Mouse (Mus musculus): Measurements from ENCODE around the gene Oaf. TPM values are rescaled to one million over a fixed set of nuclear protein-coding genes. Genes with fewer than 3 reads are reported as not detected.

Gene Oaf
- 27.4 and 29.3 TPM in 2 replicates for polyA plus RNA-seq (2015; fragmentation: Nextera tagmentation; extraction: Ambion mirVana)

DNA sequence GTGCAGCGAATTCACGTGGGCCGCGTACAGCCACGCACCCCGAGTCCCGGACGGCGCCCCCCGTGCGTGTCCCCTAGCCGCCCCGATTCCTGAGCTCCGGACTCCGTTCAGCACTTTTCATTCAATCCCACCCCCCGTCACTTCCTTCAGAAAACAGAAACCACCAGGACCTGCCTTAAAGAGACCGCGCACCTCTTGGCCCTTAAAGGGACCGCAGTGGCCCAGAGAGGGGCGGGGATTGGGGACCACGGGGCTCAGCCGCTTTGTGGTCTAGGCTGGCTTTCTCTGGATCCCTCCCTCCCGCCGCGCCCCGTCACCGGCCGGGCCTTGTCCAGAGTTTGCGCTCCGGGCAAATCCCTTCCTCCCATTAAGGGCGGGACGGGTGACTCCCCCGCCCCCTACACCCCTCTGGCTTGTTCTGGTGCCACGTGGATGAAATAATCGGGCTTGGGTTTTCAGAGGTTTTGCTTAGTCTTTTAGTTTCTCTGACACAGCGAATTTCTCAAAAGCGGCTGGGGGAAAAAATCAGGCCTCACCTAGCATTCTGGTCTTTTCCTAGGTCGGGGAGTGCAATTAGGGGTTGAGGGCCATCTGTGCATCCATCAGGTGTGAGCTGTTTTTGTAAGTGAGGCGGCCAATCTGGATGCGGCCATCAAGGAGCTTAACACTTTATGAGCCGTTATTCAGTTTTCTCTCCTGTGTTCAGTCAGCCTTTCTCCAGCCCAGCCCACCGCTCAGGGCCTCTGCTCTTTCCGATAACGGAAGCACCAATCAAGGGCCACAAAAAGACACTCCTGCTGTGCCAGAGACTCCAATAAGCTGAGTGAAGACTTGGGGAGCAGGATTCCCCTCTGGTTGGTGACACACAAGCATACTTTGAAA, at the start of gene Oaf:
Gene Oaf (minus strand): TSS at position 200 of the 882 bp plus-strand sequence.
- peak within 1 kb of the TSS; percentile 92 for H3K9ac ChIP-seq
- peaks cover 94% of the 10 kb centered on the region for H3K4me1 ChIP-seq (replicated peaks)
- DNase-seq (peak; percentile 86), ATAC-seq (ENCODE audit: low read depth) (peak; percentile 80)
- peak within 1 kb of the TSS; percentile 94 for H3K4me2 ChIP-seq
- WGBS (ENCODE audit: insufficient replicate concordance), result 1% methylated on average over 41 of the region's 44 CpGs
- no peaks in the 10 kb centered on the region for H3K27me3 ChIP-seq
- no peaks in the 10 kb centered on the region for H3K9me3 ChIP-seq (replicated peaks)
- peaks cover 20% of the 10 kb centered on the region; the same call in 1 of the 2 replicates for H3K36me3 ChIP-seq
- H3K4me3 ChIP-seq (replicated peaks), result peak within 1 kb of the TSS; percentile 88
- H3K27ac ChIP-seq, result peak within 1 kb of the TSS; percentile 94

DNA sequence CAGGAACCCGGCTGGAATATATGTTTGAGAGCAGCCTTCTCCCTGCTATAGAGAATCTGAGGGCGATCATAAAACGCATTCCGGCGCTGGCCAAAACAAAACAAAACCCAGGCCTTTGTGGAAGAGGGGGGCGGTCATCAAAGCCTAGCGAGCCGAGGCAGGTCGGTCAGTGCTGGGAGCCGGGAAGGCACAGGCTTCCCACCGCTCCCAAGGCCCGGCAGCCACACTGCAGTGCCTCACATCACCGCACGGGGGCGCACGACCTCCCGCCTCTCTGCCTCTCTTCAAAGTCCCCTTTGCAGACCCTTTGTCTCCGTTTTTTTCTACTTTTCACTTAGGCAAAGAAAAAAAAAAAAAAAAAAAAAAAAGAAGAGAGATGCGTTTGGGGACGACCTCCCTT, 47.2 kb upstream of the Oaf start:
- Histone ChIP-seq H3K36me3 (no peaks in the 10 kb centered on the region), H3K27me3 (peaks cover 44% of the 10 kb centered on the region), H3K4me3 (replicated peaks) (no peak overlapping the region), H3K4me2 (no peak overlapping the region), H3K27ac (no peak overlapping the region), H3K9me3 (replicated peaks) (no peaks in the 10 kb centered on the region), H3K9ac (no peak overlapping the region), H3K4me1 (replicated peaks) (no peaks in the 10 kb centered on the region)
- DNase-seq (peak; percentile 27), ATAC-seq (ENCODE audit: low read depth) (no peak)
- 3% methylated on average over 20 of the region's 20 CpGs for WGBS (ENCODE audit: insufficient replicate concordance)

DNA sequence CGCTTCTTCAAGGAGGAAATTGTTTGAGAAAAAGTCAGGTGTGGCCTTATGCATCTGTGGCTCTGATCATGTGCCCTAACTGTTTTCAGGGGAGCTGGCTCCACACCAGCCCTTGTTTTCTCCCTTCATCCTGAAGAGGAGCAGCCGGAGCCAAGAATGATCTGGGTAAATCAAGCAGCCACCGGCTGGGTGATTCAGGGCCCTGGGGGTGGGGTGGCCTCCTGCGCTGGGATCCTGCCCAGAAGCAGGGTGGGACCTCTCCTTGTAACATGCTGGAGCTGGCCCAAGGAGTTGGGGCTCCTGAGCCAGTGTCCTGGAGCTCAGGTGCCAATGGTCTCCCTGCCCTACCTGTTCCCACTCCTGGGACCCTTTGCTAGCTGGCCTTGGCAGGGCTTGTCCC, 45.6 kb upstream of the Oaf start:
- WGBS (ENCODE audit: insufficient replicate concordance), result 68% methylated on average over 4 of the region's 4 CpGs
- no peak overlapping the region for H3K9ac ChIP-seq
- H3K4me1 ChIP-seq (replicated peaks), result no peaks in the 10 kb centered on the region
- H3K27ac ChIP-seq, result no peak overlapping the region
- H3K36me3 ChIP-seq, result no peaks in the 10 kb centered on the region
- no peaks in the 10 kb centered on the region for H3K9me3 ChIP-seq (replicated peaks)
- H3K27me3 ChIP-seq, result peaks cover 52% of the 10 kb centered on the region
- ATAC-seq (ENCODE audit: low read depth) (no peak), DNase-seq (no peak)
- no peak overlapping the region for H3K4me3 ChIP-seq (replicated peaks)
- H3K4me2 ChIP-seq, result no peak overlapping the region

- no peaks in the 10 kb centered on the region for H3K4me1 ChIP-seq (replicated peaks)
- DNase-seq (peak; percentile 66), ATAC-seq (ENCODE audit: low read depth) (peak; percentile 73)
- H3K36me3 ChIP-seq, result no peaks in the 10 kb centered on the region
- H3K27me3 ChIP-seq, result peaks cover 52% of the 10 kb centered on the region
- 9% methylated on average over 6 of the region's 6 CpGs for whole genome bisulfite sequencing (ENCODE audit: insufficient replicate concordance)
- H3K4me3 ChIP-seq (replicated peaks), result no peak overlapping the region
- no peak overlapping the region for H3K4me2 ChIP-seq
- no peak overlapping the region for H3K9ac ChIP-seq
- H3K27ac ChIP-seq, result no peak overlapping the region
- H3K9me3 ChIP-seq (replicated peaks), result no peaks in the 10 kb centered on the region
These were observed 44.6 kb upstream of the Oaf start for GRCm38 (mm10) chr9:43284284-43284683.

DNA sequence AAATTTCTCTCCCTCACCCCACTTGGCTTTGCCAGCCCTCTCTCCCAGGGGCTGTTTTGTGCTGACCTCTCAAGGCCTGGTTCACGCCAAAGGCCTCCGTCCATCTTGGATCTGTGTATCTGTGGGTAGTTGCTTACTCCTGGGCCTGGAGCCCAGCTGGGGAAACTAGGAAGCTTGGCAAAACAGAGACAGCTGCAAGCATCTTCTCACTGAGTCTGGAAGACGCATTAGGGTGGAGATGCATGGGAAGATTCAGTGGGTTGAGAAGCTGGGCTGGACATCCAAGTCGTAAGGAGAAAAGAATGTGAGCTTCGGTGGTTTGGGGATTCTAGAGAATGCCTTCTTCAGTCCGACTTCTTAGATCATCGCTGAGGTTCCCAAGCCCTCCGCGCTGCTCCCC, 34.0 kb upstream of the Oaf start:
- Histone ChIP-seq H3K9me3 (replicated peaks) (no peaks in the 10 kb centered on the region), H3K27ac (no peak overlapping the region), H3K4me3 (replicated peaks) (no peak overlapping the region), H3K4me2 (no peak overlapping the region), H3K36me3 (no peaks in the 10 kb centered on the region), H3K9ac (no peak overlapping the region), H3K4me1 (replicated peaks) (peaks cover 14% of the 10 kb centered on the region), H3K27me3 (peaks cover 62% of the 10 kb centered on the region)
- no peak for DNase-seq
- 50% methylated on average over 9 of the region's 9 CpGs for WGBS (ENCODE audit: insufficient replicate concordance)
- no peak for ATAC-seq (ENCODE audit: low read depth)

- H3K9ac ChIP-seq, result no peak overlapping the region
- no peaks in the 10 kb centered on the region for H3K9me3 ChIP-seq (replicated peaks)
- peaks cover 20% of the 10 kb centered on the region for H3K4me1 ChIP-seq (replicated peaks)
- no peak for ATAC-seq (ENCODE audit: low read depth)
- H3K4me3 ChIP-seq (replicated peaks), result no peak overlapping the region
- peaks cover 65% of the 10 kb centered on the region for H3K27me3 ChIP-seq
- 59% methylated on average over 14 of the region's 14 CpGs for WGBS (ENCODE audit: insufficient replicate concordance)
- H3K4me2 ChIP-seq, result no peak overlapping the region
- H3K36me3 ChIP-seq, result no peaks in the 10 kb centered on the region
- DNase-seq, result no peak
- H3K27ac ChIP-seq, result no peak overlapping the region
These were observed 32.2 kb upstream of the Oaf start for GRCm38 (mm10) chr9:43271761-43272518.

GRCm38 (mm10) chr9:43270723-43271252, 31.1 kb upstream of the Oaf start:
- peak overlapping the region; percentile 12; the same call in 1 of the 2 replicates for H3K4me3 ChIP-seq (replicated peaks)

DNA sequence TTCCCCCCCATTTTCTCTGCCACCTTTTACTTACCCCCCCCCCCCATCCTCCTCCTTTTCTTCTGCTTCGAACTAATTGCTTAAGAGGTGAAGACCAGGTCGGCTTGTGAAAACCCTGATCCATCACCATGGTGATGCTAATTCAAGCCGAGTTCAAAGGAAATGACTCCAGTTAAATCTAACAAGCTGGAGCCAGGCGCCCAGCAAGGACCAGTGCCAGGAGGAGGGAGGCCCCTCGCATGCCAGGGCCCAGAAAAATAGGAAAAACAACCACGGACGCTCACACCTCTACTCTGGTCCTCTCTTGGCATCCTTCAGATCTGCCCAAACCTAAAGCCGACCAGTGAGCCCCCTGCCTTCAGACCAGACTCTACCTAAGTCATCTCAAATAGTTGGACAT, 29.5 kb upstream of the Oaf start:
- peaks cover 29% of the 10 kb centered on the region for H3K4me1 ChIP-seq (replicated peaks)
- peaks cover 57% of the 10 kb centered on the region for H3K27me3 ChIP-seq
- no peaks in the 10 kb centered on the region for H3K36me3 ChIP-seq
- H3K4me3 ChIP-seq (replicated peaks), result no peak overlapping the region
- 25% methylated on average over 8 of the region's 8 CpGs for WGBS (ENCODE audit: insufficient replicate concordance)
- no peak overlapping the region for H3K27ac ChIP-seq
- H3K9me3 ChIP-seq (replicated peaks), result no peaks in the 10 kb centered on the region
- no peak for DNase-seq
- no peak overlapping the region for H3K9ac ChIP-seq
- H3K4me2 ChIP-seq, result no peak overlapping the region
- ATAC-seq (ENCODE audit: low read depth), result no peak

More at GRCm38 (mm10) chr9:43270723-43271252, 31.1 kb upstream of the Oaf start:
- no peaks in the 10 kb centered on the region for H3K36me3 ChIP-seq
- peaks cover 23% of the 10 kb centered on the region for H3K4me1 ChIP-seq (replicated peaks)
- H3K9me3 ChIP-seq (replicated peaks), result no peaks in the 10 kb centered on the region
- H3K9ac ChIP-seq, result no peak overlapping the region
- ATAC-seq (ENCODE audit: low read depth) (no peak), DNase-seq (no peak)
- H3K27ac ChIP-seq, result no peak overlapping the region
- 3% methylated on average over 17 of the region's 17 CpGs for WGBS (ENCODE audit: insufficient replicate concordance)
- peaks cover 60% of the 10 kb centered on the region for H3K27me3 ChIP-seq
- H3K4me2 ChIP-seq, result peak overlapping the region; percentile 42

- Histone ChIP-seq H3K9me3 (replicated peaks) (no peaks in the 10 kb centered on the region), H3K4me3 (replicated peaks) (no peak overlapping the region), H3K4me2 (no peak overlapping the region), H3K4me1 (replicated peaks) (peaks cover 45% of the 10 kb centered on the region), H3K9ac (no peak overlapping the region), H3K27ac (no peak overlapping the region), H3K27me3 (peaks cover 39% of the 10 kb centered on the region), H3K36me3 (no peaks in the 10 kb centered on the region)
- peak; percentile 63 for DNase-seq
- 37% methylated on average over 8 of the region's 8 CpGs for WGBS (ENCODE audit: insufficient replicate concordance)
- peak; percentile 43; the same call in 1 of the 2 replicates for ATAC-seq (ENCODE audit: low read depth)
These were observed 27.6 kb upstream of the Oaf start for GRCm38 (mm10) chr9:43267357-43267756.

DNA sequence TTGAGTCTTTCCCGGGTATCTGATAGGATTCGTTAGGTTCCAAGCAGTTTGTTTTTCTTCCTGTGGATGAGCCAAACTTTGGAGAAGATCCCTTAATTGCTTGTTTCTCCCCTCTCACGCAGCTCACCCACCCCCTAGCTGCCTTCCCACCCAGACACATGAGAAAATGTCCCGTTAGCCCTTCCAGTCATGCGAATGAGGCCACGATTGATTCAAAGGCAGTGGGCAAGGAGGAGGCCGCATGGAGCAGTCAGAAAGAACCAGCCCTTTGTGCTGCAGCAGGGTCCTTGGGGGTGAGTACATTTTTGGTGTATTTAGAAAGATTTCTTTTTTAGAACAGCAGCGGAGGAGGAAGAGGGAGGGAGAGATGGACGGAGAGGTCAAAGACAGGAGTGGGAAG, 25.5 kb upstream of the Oaf start:
- 74% methylated on average over 9 of the region's 9 CpGs for WGBS (ENCODE audit: insufficient replicate concordance)
- no peak for DNase-seq

GRCm38 (mm10) chr9:43263946-43264451, 24.3 kb upstream of the Oaf start:
- Histone ChIP-seq H3K9ac (no peak overlapping the region), H3K4me3 (replicated peaks) (no peak overlapping the region), H3K4me2 (0 out of 2 replicates have a peak overlapping the region, but pooled peaks have one; percentile 13), H3K27ac (peak overlapping the region; percentile 76), H3K27me3 (peaks cover 6% of the 10 kb centered on the region), H3K36me3 (no peaks in the 10 kb centered on the region), H3K9me3 (replicated peaks) (no peaks in the 10 kb centered on the region), H3K4me1 (replicated peaks) (peaks cover 49% of the 10 kb centered on the region)
- peak; percentile 65 for ATAC-seq (ENCODE audit: low read depth)
- 47% methylated on average over 11 of the region's 11 CpGs for WGBS (ENCODE audit: insufficient replicate concordance)
- peak; percentile 26 for DNase-seq

More for the DNA sequence above, 25.5 kb upstream of the Oaf start:
- Histone ChIP-seq H3K27ac (peak overlapping the region; percentile 18; the same call in 1 of the 2 replicates), H3K36me3 (no peaks in the 10 kb centered on the region), H3K4me2 (no peak overlapping the region), H3K4me1 (replicated peaks) (peaks cover 47% of the 10 kb centered on the region), H3K27me3 (peaks cover 18% of the 10 kb centered on the region), H3K9ac (no peak overlapping the region), H3K4me3 (replicated peaks) (no peak overlapping the region), H3K9me3 (replicated peaks) (no peaks in the 10 kb centered on the region)
- no peak for ATAC-seq (ENCODE audit: low read depth)
